Mouse (Mus musculus) ZHBTc4 (cell line): ENCODE data around the gene Gbx1.
A peak's percentile ranks its signal among the peaks of the same experiment; 100 is the strongest.

Experiments used
- DNase-seq: peaks from one replicate; pipeline ENCODE4 v3.0.0-alpha.2; 2011; ENCODE audit warnings: low read depth, low spot score

Gene Gbx1

DNA sequence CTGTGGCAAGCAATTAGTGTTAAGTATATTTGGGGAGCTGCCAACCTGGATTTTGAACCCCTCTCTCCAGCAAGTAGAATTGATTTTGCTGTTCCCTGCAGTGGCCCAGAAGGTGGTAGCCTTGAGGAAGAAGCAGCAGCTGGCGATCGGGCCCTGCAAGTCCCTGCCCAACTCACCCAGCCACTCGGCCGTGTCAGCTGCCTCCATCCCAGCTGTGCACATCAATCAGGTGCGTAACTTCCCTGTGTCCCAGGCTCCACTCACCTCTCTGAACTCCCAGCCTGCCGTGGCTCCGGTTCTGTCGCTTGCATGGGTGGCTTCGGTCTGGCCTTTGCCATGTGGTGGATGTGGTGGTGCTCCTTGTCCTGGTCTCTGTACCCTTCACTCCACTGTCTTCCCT lies 49.1 kb downstream of the Gbx1 start:
- no peak for DNase-seq

- DNase-seq: peak; percentile 33
These were observed 51.3 kb downstream of the Gbx1 start for GRCm38 (mm10) chr5:24475476-24476241.

DNA sequence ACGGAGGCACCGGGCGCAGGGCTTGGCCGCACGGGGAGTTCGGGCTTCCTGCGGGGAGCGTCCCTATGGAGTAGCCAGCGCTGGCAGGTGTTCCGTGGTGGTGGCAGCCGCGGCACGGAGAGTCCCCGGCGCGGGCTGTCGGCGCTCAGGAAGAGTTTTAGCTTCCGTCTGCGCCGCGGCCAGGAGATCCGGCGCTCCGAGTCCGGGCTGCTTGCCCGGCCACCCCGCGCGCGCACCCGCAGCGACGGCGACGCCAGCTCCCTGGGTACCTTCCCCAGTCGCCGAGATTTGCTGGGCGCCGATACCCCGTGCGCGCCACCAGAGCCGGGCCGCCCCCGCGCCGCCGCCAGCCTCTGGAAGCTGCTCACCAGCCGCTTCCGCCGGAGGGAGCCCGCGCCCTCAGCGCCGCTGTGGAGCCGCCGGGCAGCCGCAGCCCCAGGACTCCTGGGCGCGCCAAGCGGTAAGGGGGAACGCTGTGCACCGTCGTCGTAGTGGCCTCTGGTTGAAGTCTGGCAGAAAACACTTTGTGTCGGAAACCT lies 52.2 kb downstream of the Gbx1 start:
- peak; percentile 70 for DNase-seq

DNA sequence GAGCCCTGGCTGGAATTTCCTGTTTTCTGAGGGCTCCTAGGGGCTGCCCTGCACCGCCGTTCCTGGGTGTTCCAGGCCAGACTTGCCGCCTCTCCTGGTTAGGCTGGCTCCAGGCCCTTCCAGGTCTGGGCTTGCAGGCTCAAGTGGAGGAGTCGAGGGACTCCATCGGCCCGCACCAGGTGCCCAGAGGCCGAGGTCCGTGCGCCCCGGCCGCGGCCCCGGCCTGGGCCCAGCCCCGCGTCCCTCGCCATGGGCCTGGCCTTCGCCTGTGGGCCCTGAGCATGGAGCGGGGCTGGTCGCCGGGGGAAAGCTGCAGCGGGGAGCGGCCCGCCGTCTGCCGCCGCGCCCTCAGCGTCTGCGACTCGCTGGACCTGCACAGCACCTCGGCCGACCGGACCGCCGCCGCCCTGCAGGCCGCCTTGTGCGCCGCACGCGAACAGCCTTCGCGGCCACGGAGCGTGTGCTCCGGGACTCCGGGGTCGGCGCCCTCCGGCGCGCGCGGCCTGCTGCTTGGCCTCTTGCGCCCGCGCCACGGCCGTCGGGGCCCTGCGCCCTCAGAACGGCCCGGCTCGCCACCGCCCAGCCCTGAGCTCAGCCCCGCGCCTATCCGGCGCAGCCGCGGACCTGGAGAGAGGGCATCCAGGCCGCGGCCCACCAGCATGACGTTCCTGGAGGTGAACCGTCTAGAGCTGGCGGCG lies 52.8 kb downstream of the Gbx1 start:
- peak; percentile 60 for DNase-seq

- DNase-seq: peak; percentile 91
These were observed 54.0 kb downstream of the Gbx1 start for GRCm38 (mm10) chr5:24472884-24473619.

DNA sequence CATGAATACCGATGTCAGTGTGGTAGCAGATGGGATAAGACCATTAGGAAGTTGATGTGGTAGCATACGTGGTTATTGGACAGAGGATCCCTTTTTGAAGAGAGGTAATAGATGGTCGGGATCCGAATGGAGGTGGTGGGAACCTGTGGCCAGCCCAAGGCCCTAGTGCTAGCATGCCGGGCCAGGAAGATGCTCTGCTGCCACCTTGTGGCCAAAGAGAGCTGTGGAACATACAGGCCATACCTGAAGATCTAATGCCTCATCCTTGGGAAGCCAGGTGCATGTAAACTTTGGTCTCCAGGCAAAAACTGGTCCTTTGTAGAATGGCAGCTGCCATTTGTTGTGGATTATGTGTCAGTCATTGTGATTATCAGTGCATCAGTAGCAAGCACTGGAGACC lies 56.4 kb downstream of the Gbx1 start:
- peak; percentile 88 for DNase-seq

- no peak for DNase-seq
These were observed 60.2 kb downstream of the Gbx1 start for GRCm38 (mm10) chr5:24466762-24467161.

- DNase-seq: no peak
These were observed 71.4 kb downstream of the Gbx1 start for GRCm38 (mm10) chr5:24455613-24456012.

GRCm38 (mm10) chr5:24455076-24455475 lies 71.9 kb downstream of the Gbx1 start:
- peak; percentile 50 for DNase-seq

- no peak for DNase-seq
These were observed 73.1 kb downstream of the Gbx1 start for GRCm38 (mm10) chr5:24453985-24454303.

DNA sequence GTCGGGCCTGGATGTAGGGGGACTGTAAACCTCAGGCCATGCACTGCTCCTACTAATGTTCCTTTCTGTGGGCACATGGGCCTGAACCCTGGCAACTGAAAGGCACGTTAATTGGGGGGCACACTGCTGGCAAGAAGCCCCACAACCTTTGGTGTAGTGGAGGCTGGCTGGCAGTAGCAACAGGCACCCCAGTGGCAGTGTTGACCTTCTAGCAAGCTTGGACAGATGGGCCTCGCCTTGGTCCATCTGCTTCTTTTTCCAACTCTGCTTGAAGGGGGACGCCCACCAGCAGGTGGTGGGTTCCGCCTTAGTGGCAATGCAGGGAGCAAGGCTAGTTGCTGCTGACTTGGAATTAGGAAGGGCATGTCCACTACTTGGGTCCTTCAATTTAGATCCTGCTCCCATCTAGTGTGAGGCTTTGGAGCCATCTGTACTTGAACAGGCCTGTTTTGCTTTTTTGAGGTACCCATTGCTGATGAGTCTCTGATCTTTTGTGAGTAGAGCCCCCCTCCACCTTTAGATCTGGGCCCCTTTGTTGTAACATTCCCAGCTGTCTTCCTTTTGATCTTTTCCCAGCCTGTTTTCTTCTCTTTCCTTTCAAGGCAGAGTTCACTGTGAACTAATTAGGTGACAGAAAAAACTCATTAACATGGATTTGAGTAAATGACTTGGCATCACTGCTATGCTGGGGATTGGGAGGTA lies 73.6 kb downstream of the Gbx1 start:
- no peak for DNase-seq
